Mouse (Mus musculus) megakaryocyte, adult 5-6 weeks (primary cell): ENCODE measurements at regions not wholly inside any gene's neighbourhood (a gene's known extent, or its start where the extent isn't known, plus 50 kb on each side); places are given as distances from the start of the nearest gene placed in this dataset.
A peak's percentile ranks its signal among the peaks of the same experiment; 100 is the strongest.

Source experiments
- ATAC-seq: 2 replicates; pipeline ENCODE4 v1.8.0; 2016; ENCODE audit warnings: mild to moderate bottlenecking, inconsistent platforms; ENCODE audit not compliant: poor library complexity, severe bottlenecking

DNA sequence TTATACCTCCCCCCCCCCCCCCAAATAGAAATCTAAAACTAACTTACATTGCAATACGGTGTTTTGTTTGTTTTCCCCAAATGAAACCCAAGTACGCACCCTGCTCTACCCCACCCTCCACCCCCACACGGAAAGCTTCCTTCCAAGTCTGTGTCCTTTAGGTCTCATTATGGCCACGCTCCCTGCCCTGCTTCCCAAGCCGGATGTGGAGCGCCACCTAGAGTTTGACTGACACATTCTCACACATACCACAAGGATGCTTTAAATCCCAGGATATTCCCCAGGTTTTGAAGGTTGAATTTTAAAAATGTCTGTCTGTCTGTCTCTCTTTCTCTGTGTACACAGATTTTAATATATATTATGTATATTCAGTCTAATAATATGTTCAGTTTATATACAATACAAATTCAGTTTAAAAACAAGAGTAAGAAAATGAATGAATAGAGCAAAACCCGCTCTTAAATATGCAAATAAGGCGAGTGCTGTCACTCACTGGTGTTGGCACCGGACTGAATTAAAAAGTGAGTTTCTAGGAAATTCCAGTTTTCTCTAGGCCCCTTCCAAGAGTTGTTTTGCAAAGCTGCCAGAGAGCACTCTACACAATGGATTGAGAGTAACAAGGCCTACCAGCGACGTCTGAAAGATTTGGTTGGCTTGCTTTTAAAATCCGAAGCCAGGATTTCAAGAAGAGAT, 190.9 kb upstream of the Hmga2 start:
- ATAC-seq = no peak

DNA sequence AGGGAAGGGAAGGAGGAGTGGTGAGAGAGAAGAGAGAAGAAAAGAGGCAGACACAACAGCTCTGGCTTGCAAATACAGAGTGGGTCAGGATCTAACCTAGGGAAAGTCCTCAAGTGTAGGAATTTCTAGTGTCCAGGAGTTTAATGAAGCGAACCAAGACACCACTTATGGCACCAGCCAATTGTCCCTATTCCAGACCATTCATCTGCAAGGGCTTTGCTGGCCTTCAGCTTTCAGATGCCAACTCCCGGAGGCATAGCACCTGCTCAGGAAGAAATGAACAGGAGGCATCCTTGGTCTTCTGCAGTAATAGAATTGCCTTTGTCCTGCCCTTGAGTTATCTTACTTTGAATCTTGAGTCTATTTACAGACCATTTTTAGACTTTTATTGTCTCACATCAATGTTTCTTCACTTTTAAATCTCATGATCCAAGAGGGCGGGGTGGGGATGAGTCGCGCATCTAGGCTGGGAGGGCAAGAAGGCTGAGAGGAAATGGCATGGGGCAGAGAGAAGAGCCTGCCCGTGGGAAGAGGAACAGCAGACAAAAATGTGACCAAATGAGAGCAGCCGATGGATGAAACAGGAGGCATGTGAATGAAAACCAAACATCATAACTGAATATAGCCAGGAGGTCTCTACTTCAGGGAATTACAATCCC, 190.1 kb upstream of the Hmga2 start:
- ATAC-seq = peak; percentile 29; the same call in 1 of the 2 replicates

DNA sequence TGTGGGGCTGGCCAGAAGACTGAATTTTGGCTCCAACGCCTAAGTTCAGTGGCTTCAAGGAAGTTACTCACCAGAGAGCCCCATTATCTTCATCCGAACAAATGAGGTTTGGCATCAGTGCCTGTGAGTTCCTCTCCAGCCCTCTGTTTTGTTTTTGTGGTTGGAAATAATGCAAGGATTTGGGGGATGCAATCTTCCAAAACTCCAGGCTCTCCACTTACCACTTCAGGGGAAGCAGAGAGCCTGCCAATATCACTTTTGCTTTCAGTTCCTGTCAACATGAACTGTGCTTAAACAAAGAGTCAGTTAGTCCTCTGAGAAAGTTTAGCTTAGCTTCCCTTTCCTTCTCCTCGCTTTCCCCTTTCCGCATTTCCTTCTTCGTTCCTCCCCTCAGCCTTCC, 189.4 kb upstream of the Hmga2 start:
- peak; percentile 76 for ATAC-seq

DNA sequence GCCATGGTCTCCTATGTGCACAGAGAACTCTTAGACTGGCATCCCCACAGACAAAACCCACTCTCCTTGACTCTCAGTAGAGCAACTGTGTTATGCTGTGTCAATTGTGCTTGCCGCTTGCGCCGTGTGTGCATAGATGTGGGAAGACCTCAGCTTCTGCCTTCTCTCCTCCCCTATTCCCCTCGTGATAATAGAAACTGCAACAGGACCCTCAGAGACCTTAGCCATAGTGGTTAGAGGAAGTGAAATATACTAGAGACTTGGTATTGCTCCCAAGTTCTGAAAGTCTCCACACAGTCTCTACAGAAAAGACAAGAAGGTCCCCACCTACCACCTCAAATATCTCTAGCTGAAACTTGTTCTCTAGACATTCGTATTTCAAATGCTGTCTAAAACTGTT, 188.2 kb upstream of the Hmga2 start:
- peak; percentile 61 for ATAC-seq

- no peak for ATAC-seq
These were observed 187.1 kb upstream of the Hmga2 start for GRCm38 (mm10) chr10:120663396-120663795.

GRCm38 (mm10) chr10:120660503-120660902, 184.2 kb upstream of the Hmga2 start:
- ATAC-seq = no peak

GRCm38 (mm10) chr10:120655238-120655931, 179.1 kb upstream of the Hmga2 start:
- ATAC-seq = no peak

DNA sequence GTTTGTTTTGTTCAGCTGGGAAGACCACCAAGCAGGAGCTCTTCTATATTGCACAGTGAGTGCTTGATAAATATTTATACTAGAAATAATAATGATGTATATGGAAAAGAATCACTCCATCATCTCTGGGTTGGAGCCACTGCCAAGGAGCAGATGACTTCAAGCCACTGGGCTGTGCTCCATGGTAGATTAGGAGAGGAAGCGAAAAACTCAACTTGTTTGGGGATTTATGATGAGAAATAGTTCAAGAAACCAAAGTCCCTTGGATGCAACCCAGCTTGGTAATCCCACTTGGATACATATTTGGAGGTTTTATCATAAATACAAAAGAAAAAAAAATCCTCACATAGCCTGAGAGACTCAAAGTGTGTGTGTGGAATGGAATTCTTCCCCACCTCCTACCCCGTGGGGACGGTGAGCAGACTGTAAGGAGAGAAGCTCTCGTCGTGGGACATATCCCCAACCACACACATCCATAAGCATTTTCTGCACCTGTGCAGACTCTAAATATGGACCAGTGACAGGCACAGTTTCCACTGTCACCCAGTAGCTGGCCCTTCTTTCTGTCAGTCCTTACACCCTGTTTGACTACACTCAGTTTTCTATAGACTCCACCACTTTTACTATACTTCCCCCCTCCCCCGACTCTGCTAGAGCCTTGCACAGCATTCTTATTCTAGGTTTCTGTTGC, 176.4 kb upstream of the Hmga2 start:
- no peak for ATAC-seq

GRCm38 (mm10) chr10:120651845-120652244, 175.6 kb upstream of the Hmga2 start:
- ATAC-seq = peak; percentile 43

GRCm38 (mm10) chr10:120650336-120650735, 174.1 kb upstream of the Hmga2 start:
- ATAC-seq = no peak

- no peak for ATAC-seq
These were observed 172.5 kb upstream of the Hmga2 start for GRCm38 (mm10) chr10:120648741-120649140.

- no peak for ATAC-seq
These were observed 171.8 kb upstream of the Hmga2 start for GRCm38 (mm10) chr10:120648031-120648430.

- no peak for ATAC-seq
These were observed 171.1 kb upstream of the Hmga2 start for GRCm38 (mm10) chr10:120647323-120647722.

- ATAC-seq = no peak
These were observed 170.6 kb upstream of the Hmga2 start for GRCm38 (mm10) chr10:120646862-120647311.

DNA sequence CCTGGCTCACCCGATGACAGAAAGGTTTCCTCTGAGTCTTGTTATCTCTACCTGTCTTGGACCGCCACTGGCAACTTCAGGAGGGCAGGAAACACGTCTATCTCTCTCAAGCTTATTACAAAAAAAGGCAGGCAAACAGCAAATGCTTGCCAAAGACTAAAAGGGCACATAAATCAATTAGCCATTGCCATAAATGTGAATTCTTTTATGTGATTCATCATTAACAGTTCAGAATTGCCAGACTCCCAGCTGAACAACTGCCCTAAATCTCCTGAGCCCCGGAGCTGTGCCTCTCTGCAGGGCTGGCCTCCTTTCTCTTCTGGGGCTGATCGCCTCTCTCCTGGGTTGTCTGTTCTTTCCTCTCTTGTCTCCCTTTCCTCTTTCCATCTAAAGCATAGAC, 164.6 kb upstream of the Hmga2 start:
- ATAC-seq = no peak

DNA sequence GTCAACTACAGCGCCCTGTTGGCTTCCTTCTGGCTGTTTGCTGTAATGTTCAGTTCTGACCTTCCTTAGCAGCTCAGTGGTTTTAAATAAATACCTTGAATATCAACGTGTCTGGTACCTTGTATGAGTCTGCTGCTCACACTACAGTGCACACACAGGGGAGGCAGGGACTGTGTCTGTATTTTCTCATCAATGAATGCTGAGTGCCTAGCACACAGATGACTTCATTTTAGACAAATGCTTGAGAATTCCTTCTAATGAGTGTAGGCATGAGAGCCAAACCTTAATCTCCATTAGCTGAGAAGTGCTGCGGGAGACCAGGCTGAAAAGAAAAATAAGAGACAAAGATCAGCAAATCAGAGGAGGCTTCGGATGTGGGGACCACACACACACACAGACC, 162.0 kb upstream of the Hmga2 start:
- no peak for ATAC-seq

GRCm38 (mm10) chr10:120635818-120636543, 159.7 kb upstream of the Hmga2 start:
- peak; percentile 70 for ATAC-seq

DNA sequence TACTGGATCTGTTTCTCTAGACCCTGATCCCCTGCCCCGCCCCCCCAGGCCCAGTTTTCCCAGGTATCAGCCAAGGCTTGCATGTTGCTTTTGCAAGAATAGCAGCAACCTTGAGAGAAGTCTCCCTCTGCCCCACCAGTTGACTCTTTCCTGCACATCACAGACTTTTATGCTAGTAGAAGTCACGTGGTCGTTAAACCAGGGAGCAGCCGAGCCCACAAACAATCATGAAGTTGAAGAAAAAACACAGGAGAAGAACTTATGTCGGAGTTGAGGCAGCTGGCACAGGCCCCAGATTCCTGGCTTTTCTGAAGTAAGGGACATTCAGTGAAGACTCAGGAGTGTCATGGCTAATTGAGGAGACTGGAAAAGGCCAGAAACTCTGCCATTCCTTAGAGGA, 158.9 kb upstream of the Hmga2 start:
- ATAC-seq = no peak

- no peak for ATAC-seq
These were observed 155.8 kb upstream of the Hmga2 start for GRCm38 (mm10) chr10:120632071-120632470.

DNA sequence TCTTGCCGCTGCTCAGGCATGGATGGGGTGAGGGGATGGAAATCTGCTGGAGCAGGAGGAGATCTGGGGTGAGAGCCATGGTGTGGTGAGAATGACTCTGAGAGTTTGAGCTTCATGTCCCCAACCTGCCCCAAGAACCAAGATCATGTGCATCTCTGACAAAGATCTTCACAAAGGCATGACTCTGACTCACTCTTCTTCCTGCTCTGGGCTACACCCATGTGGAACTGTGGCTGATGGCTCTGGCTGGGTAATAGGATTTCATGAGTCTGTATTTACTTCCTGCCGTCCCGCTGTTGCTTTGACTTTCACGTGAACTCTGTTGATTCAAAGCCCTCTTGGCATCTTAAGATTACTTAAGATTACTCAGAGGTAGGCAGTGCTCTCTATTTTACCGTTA, 151.8 kb upstream of the Hmga2 start:
- ATAC-seq = peak; percentile 47; the same call in 1 of the 2 replicates

DNA sequence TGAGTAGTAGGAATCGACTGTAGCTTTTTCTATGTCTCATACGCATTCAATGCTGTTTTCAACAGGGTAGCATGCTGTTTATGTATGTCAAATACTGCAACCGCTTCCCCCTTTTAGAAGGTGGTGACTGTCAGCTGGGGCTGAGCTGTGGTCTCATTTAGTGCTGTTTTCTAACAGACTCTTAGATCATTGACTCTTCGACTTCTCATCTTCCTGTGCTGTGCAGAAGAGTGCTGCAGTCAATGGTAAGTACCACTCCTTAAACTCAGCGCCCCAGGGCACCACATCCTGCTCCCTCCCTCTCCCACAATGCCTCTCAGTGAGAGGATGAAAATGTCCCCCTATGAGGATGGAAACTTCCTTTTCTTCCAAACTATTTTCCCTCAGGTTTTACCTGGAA, 149.2 kb upstream of the Hmga2 start:
- ATAC-seq = peak; percentile 52
